Mouse (Mus musculus): ENCODE measurements around the gene Ankrd39. TPM values are rescaled to one million over a fixed set of nuclear protein-coding genes. Genes with fewer than 3 reads are reported as not detected.

The Ankrd39 gene
- total and polyA plus RNA-seq, 3 experiments = 6.2 to 11.1 (median 6.3) TPM

DNA sequence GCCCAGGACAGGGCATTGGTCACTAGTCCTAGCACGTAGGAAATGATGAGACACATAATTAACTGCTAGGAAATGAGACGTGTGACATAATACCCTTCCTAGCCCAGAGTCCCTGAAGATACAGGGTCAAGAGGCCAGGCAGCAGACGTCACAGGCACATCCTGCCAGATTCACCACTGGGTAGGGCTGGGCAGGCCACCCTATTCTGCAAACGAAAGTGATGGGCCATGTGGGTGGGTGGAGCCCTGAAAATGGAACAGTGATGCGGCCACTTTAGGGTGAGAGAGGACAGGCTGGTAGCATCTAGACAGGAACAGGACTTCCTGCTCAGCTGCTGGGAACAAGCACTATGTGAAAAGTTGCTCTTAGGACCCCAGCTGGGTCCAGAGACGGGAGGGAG lies 24.4 kb upstream of the Ankrd39 start:
- Histone ChIP-seq H3K36me3 (ENCODE audit: control insufficient read depth, insufficient read depth, low read length) (no peaks in the 10 kb centered on the region), H3K27me3 (ENCODE audit: control insufficient read depth, insufficient read depth, low read length) (no peaks in the 10 kb centered on the region), H3K4me3 (no peak overlapping the region), H3K27ac (peak overlapping the region; percentile 34), H3K9ac (ENCODE audit: low read depth, low read length) (no peak overlapping the region), H3K79me2 (replicated peaks; ENCODE audit: control insufficient read depth, insufficient read depth, low read length) (no peaks in the 10 kb centered on the region), H3K4me1 (ENCODE audit: control insufficient read depth, insufficient read depth, low read length) (peaks cover 45% of the 10 kb centered on the region)
- intact Hi-C loops (cut with DNase I) = no loop called here
- 25% methylated on average over 6 of the region's 6 CpGs for WGBS
- TF ChIP-seq EP300 (IDR thresholded peaks at IDR 0.05; ENCODE audit: insufficient read depth, low read depth, low read length) (0 out of 2 replicates have a peak, but pooled peaks have one; percentile 7), CTCF (IDR thresholded peaks at IDR 0.05) (no peak), POLR2A (IDR thresholded peaks at IDR 0.05; ENCODE audit: insufficient read depth, low read depth, low read length) (no peak)
- DNase-seq = peak; percentile 69 to 74

DNA sequence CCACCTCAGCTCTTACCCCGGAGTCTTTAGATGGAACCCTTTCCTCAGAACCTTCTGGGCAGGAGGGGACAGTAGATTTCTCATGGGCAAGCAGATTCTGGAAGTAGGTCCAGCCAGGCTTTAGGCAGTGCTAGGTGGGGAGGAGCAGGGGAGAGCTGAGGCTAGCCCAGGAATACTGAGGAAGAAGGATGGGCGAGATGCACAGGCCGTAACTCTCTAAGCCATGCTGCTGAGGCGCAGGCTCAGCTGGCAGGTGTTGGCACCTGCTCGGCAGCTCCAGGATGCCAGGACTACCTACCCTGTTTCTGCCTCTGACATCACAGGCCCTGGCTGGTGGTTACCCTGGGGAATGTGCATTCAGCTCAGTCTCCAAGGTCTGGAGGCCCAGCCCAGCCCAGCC lies 23.1 kb upstream of the Ankrd39 start:
- H3K4me1 ChIP-seq (ENCODE audit: control insufficient read depth, insufficient read depth, low read length) = peaks cover 45% of the 10 kb centered on the region
- H3K4me3 ChIP-seq = no peak overlapping the region
- no peak overlapping the region for H3K9ac ChIP-seq (ENCODE audit: low read depth, low read length)
- intact Hi-C loops (cut with DNase I) = no loop called here
- no peaks in the 10 kb centered on the region for H3K36me3 ChIP-seq (ENCODE audit: control insufficient read depth, insufficient read depth, low read length)
- peak in 1 of 2 experiments; percentile 10 for DNase-seq
- no peaks in the 10 kb centered on the region for H3K27me3 ChIP-seq (ENCODE audit: control insufficient read depth, insufficient read depth, low read length)
- WGBS = 85% methylated on average over 5 of the region's 5 CpGs
- peak overlapping the region; percentile 85; the same call in 1 of the 2 replicates for H3K27ac ChIP-seq
- no peaks in the 10 kb centered on the region for H3K79me2 ChIP-seq (replicated peaks; ENCODE audit: control insufficient read depth, insufficient read depth, low read length)
- TF ChIP-seq CTCF (IDR thresholded peaks at IDR 0.05) (no peak), POLR2A (IDR thresholded peaks at IDR 0.05; ENCODE audit: insufficient read depth, low read depth, low read length) (no peak), EP300 (IDR thresholded peaks at IDR 0.05; ENCODE audit: insufficient read depth, low read depth, low read length) (no peak)

DNA sequence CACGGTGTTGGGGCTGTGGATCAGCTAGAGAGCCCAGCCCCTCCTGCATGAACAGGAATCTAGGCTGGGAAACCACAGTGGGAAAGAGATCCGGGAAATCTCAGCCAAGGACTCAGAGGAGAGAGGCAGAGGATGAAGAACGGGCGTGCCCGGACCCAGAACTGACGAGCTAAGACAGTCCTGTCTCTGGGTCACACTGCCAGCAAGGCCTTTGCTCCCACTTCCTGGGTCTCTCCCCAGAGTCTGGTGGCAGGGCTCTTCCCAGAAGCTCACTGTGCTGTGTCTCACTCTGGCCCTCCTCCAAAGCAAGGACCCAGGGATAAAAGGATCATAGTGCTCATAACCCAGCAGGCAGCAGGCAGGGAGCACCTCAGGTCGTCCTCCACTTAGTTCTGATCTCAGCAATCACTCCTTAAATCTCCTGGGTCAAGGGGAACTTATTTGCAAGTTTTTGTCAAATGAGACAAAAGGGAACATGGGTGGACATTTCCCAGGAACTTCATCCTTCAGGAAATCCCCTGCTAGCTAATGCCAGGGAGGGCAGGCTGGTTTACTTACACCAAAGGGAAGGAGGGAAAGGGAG lies 22.5 kb upstream of the Ankrd39 start:
- WGBS = 26% methylated on average over 7 of the region's 7 CpGs
- Histone ChIP-seq H3K4me3 (no peak overlapping the region), H3K27me3 (ENCODE audit: control insufficient read depth, insufficient read depth, low read length) (no peaks in the 10 kb centered on the region), H3K27ac (peak overlapping the region; percentile 85), H3K4me1 (ENCODE audit: control insufficient read depth, insufficient read depth, low read length) (peaks cover 47% of the 10 kb centered on the region), H3K36me3 (ENCODE audit: control insufficient read depth, insufficient read depth, low read length) (no peaks in the 10 kb centered on the region), H3K79me2 (replicated peaks; ENCODE audit: control insufficient read depth, insufficient read depth, low read length) (no peaks in the 10 kb centered on the region), H3K9ac (ENCODE audit: low read depth, low read length) (no peak overlapping the region)
- intact Hi-C loops (cut with DNase I) = no loop called here
- DNase-seq = peak in 1 of 2 experiments; percentile 26
- TF ChIP-seq POLR2A (IDR thresholded peaks at IDR 0.05; ENCODE audit: insufficient read depth, low read depth, low read length) = no peak
- no peak for TF ChIP-seq EP300 (IDR thresholded peaks at IDR 0.05; ENCODE audit: insufficient read depth, low read depth, low read length)
- no peak for TF ChIP-seq CTCF (IDR thresholded peaks at IDR 0.05)

DNA sequence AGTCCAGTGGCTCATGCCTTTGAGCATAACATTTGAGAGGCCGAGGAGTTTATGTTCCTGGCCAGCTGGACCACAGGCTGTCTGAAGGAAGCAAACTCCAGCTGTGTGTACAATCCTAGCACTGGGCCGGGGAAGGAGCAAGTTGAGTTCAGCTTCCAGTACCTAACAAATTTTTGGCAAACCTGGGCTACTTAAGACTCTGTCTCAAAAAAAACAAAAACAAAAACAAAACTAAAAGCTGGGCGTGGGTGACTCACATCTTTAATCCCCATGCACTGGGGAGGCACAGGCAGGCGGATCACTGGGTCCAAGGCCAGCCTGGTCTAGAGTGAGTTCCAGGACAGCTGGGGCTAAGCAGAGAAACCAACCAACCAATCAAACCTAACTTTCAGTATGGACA lies 21.5 kb upstream of the Ankrd39 start:
- TF ChIP-seq EP300 (IDR thresholded peaks at IDR 0.05; ENCODE audit: insufficient read depth, low read depth, low read length) (0 out of 2 replicates have a peak, but pooled peaks have one; percentile 18), CTCF (IDR thresholded peaks at IDR 0.05) (no peak)
- DNase-seq = peak in 1 of 2 experiments; percentile 61
- H3K79me2 ChIP-seq (replicated peaks; ENCODE audit: control insufficient read depth, insufficient read depth, low read length) = no peaks in the 10 kb centered on the region
- no peak overlapping the region for H3K9ac ChIP-seq (ENCODE audit: low read depth, low read length)
- H3K27me3 ChIP-seq (ENCODE audit: control insufficient read depth, insufficient read depth, low read length) = no peaks in the 10 kb centered on the region
- peaks cover 54% of the 10 kb centered on the region for H3K4me1 ChIP-seq (ENCODE audit: control insufficient read depth, insufficient read depth, low read length)
- intact Hi-C loops (cut with DNase I) = no loop called here
- H3K4me3 ChIP-seq = no peak overlapping the region
- peak overlapping the region; percentile 85 for H3K27ac ChIP-seq
- WGBS = 49% methylated on average over 4 of the region's 4 CpGs
- no peaks in the 10 kb centered on the region for H3K36me3 ChIP-seq (ENCODE audit: control insufficient read depth, insufficient read depth, low read length)

DNA sequence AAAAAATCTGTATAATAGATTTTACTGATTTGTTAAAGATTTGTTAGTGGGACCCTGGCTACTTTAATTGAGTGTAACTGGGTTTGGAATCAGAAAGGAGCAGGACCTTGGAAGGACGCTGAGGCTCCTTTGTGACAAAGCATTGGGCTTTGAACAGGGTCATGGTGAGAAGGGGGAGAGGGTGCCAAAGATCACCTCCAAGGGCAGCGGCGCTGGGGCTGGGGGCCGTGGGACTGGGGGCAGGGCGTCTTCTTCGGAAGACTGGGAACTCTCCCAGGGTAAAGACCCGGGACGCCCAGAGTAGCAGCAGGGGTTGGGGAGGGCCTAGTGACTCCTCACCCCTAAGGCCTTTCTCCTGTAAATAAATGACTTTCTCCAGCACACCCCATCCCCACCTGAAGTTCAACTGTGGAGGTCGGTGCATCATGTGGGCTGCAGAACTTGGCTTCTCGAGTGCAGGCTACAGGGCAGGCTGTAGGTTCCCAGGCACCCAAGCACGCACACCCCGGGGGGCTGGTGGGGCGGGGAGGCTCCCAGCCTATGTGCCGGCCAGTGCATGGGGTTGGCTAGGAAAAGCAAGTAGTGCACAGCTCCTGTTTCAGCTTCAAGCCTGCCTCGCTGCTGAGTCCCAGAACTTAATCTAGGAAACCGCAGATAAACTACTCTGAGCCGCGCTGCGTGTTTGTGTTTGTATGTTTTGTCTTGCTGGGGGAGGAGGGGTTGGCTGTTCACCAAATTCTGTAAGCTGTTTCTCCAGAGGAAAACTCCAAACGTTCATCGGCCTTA lies 20.8 kb upstream of the Ankrd39 start:
- no peaks in the 10 kb centered on the region for H3K79me2 ChIP-seq (replicated peaks; ENCODE audit: control insufficient read depth, insufficient read depth, low read length)
- TF ChIP-seq CTCF (IDR thresholded peaks at IDR 0.05) (no peak), POLR2A (IDR thresholded peaks at IDR 0.05; ENCODE audit: insufficient read depth, low read depth, low read length) (no peak), EP300 (IDR thresholded peaks at IDR 0.05; ENCODE audit: insufficient read depth, low read depth, low read length) (no peak)
- WGBS = 54% methylated on average over 21 of the region's 21 CpGs
- DNase-seq = peak in 1 of 2 experiments; percentile 37
- intact Hi-C loops (cut with DNase I) = no loop called here
- H3K36me3 ChIP-seq (ENCODE audit: control insufficient read depth, insufficient read depth, low read length) = no peaks in the 10 kb centered on the region
- H3K27ac ChIP-seq = peak overlapping the region; percentile 85
- H3K9ac ChIP-seq (ENCODE audit: low read depth, low read length) = no peak overlapping the region
- H3K27me3 ChIP-seq (ENCODE audit: control insufficient read depth, insufficient read depth, low read length) = no peaks in the 10 kb centered on the region
- H3K4me3 ChIP-seq = no peak overlapping the region
- H3K4me1 ChIP-seq (ENCODE audit: control insufficient read depth, insufficient read depth, low read length) = peaks cover 51% of the 10 kb centered on the region

DNA sequence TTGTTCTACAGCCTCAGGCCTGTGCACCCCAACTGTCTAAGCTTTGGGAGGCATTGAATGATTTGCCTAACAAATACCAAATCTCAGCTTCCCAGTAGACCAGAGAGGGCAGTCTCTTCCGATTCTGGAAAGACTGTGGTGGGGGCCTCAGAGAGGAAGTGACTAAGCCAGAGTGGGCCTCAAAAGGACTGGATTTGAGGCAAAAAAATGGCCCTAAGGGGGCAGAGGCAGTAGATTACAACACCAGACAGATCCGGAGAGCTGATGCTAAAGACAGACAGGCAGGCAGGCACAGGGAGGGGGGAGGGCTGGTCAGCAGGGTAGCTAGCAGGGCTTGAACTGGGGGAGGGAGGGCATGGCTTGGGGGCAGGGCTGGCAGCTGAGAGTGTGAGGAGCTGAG lies 19.2 kb upstream of the Ankrd39 start:
- TF ChIP-seq CTCF (IDR thresholded peaks at IDR 0.05) (no peak), POLR2A (IDR thresholded peaks at IDR 0.05; ENCODE audit: insufficient read depth, low read depth, low read length) (no peak), EP300 (IDR thresholded peaks at IDR 0.05; ENCODE audit: insufficient read depth, low read depth, low read length) (no peak)
- DNase-seq = no peak
- no peaks in the 10 kb centered on the region for H3K79me2 ChIP-seq (replicated peaks; ENCODE audit: control insufficient read depth, insufficient read depth, low read length)
- H3K4me3 ChIP-seq = no peak overlapping the region
- H3K27me3 ChIP-seq (ENCODE audit: control insufficient read depth, insufficient read depth, low read length) = no peaks in the 10 kb centered on the region
- no peaks in the 10 kb centered on the region for H3K36me3 ChIP-seq (ENCODE audit: control insufficient read depth, insufficient read depth, low read length)
- intact Hi-C loops (cut with DNase I) = no loop called here
- H3K4me1 ChIP-seq (ENCODE audit: control insufficient read depth, insufficient read depth, low read length) = peaks cover 43% of the 10 kb centered on the region
- H3K27ac ChIP-seq = no peak overlapping the region
- H3K9ac ChIP-seq (ENCODE audit: low read depth, low read length) = no peak overlapping the region
- 37% methylated on average over 2 of the region's 2 CpGs for WGBS
